Mouse (Mus musculus) embryonic fibroblast, embryonic 13.5 days (primary cell): ENCODE measurements around the gene Poc1b.

Experiments used
- CTCF ChIP-seq: IDR thresholded peaks from 2 replicates; pipeline ENCODE4 v1.5.1; 2011; ENCODE audit warnings: mild to moderate bottlenecking, control low read depth, low read length, moderate library complexity, borderline replicate concordance; ENCODE audit not compliant: insufficient read depth
- POLR2A ChIP-seq: IDR thresholded peaks from 2 replicates; pipeline ENCODE4 v1.6.1; 2011; ENCODE audit warnings: low read depth, mild to moderate bottlenecking, control low read depth, low read length, moderate library complexity

DNA sequence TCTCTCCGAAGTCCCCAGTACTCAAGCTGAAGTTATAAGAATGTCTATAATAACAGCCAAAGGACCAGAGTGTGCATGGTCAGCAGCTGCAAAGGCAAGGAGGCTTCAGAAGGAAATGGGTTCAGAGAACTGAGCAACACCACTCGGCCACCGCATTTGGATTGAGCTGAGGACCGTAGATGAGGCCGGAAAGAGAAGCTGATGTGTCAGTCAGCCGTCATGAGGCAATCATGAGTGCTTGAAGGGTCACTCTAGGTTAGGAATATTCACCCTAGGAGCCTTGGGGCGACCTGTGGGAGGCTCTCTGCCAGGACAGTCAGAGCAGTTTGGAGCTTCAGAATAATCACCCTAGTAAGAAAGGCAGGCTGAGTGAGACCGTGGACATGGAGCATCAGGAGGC is 74.7 kb downstream of the Poc1b start:
- TF ChIP-seq CTCF (no peak), POLR2A (no peak)
